Mouse (Mus musculus) E14TG2a.4 (cell line): ENCODE measurements around the gene Pidd1.
"Not testable (repeated sequence)": the region's sequence is repeated elsewhere in the genome, so short reads cannot be mapped to it uniquely, and the experiment has no call there.

ENCODE experiments used
- H3K27me3 ChIP-seq: 2 replicates; pipeline ENCODE4 v1.6.1; 2014; ENCODE audit warnings: low read length, control low read depth; ENCODE audit not compliant: insufficient read depth
- H3K36me3 ChIP-seq: 2 replicates; pipeline ENCODE4 v1.6.1; 2014; ENCODE audit warnings: low read length, control low read depth; ENCODE audit not compliant: insufficient read depth
- H3K4me1 ChIP-seq: replicated peaks from 2 replicates; pipeline ENCODE4 v1.6.1; 2014; ENCODE audit warnings: low read depth, low read length, control low read depth
- H3K4me3 ChIP-seq: replicated peaks from 2 replicates; pipeline ENCODE4 v1.5.1; 2014; ENCODE audit warnings: mild to moderate bottlenecking, low read length
- H3K9me3 ChIP-seq: 2 replicates; pipeline ENCODE4 v1.6.1; 2014; ENCODE audit warnings: low read length, control low read depth
- CTCF ChIP-seq: conservative IDR thresholded peaks from 2 replicates; pipeline ENCODE4 v1.5.1; 2014; ENCODE audit warnings: low read length
- NANOG ChIP-seq: IDR thresholded peaks from 2 replicates; pipeline ENCODE4 v1.6.1; 2014; ENCODE audit warnings: borderline replicate concordance, low read length, mixed read lengths
- POU5F1 ChIP-seq: IDR thresholded peaks from 2 replicates; pipeline ENCODE4 v1.6.1; 2014; ENCODE audit warnings: low read length, borderline replicate concordance

Gene Pidd1

GRCm38 (mm10) chr7:141408833-141409232 lies 35.0 kb downstream of the Pidd1 start:
- peaks cover 5% of the 10 kb centered on the region for H3K9me3 ChIP-seq

GRCm38 (mm10) chr7:141407670-141408069 lies 36.2 kb downstream of the Pidd1 start:
- H3K9me3 ChIP-seq, H3K27me3 ChIP-seq, H3K4me3 ChIP-seq: not testable (repeated sequence)
- peaks cover 58% of the 10 kb centered on the region for H3K36me3 ChIP-seq
- peaks cover 19% of the 10 kb centered on the region for H3K4me1 ChIP-seq

More at GRCm38 (mm10) chr7:141408833-141409232, 35.0 kb downstream of the Pidd1 start:
- peaks cover 27% of the 10 kb centered on the region for H3K4me1 ChIP-seq
- H3K4me3 ChIP-seq = no peak overlapping the region; the same call in 1 of the 2 replicates
- H3K27me3 ChIP-seq = no peaks in the 10 kb centered on the region
- peaks cover 47% of the 10 kb centered on the region for H3K36me3 ChIP-seq
- peak; percentile 70 for TF ChIP-seq CTCF
- TF ChIP-seq POU5F1 = no peak
- TF ChIP-seq NANOG = no peak

DNA sequence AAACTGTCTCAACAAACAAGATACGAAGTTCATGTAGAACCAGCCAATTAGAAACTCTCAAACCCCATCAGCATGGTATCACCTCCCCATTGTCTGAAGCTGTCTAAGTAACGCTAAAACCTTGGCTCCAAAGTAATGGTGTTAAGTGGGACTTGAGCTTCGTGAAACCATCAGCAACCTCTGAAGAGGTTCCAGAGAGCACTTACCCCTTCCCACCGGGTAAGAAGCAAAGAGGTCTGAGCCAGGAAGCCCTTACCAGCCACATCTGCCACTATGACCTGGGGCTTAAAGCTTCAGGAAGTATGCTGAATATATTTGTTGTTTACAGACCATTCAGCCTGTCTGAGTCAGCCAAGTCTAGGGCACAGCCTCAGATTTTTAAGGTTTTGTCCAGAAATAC lies 38.4 kb downstream of the Pidd1 start:
- Histone ChIP-seq H3K27me3 (no peaks in the 10 kb centered on the region), H3K4me1 (peaks cover 29% of the 10 kb centered on the region), H3K36me3 (peaks cover 64% of the 10 kb centered on the region), H3K9me3 (peaks cover 5% of the 10 kb centered on the region), H3K4me3 (no peak overlapping the region)
- TF ChIP-seq NANOG (no peak), POU5F1 (no peak), CTCF (no peak)

DNA sequence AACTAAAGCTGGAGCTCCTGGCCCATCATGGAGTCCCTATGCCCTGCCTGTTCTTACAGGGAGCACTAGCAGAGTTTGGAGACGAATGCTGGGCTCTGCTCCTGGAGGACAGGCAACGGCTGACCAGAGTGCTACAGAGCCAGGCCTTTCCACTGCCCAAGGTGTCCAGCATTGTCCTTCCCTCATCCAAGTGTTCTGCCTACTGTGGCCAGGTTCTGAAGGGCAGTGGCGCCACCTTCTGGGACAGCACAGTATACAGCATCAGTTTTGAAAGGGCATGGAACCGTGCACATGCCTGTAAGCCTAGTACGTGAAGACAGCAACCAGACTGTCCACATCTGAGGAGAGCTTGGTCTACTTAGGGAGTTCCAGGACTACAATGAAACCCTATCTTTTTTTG lies 40.5 kb downstream of the Pidd1 start:
- Histone ChIP-seq H3K36me3 (peaks cover 66% of the 10 kb centered on the region), H3K4me1 (peaks cover 31% of the 10 kb centered on the region), H3K4me3 (no peak overlapping the region), H3K27me3 (no peaks in the 10 kb centered on the region), H3K9me3 (peaks cover 5% of the 10 kb centered on the region)
- peak; percentile 63 for TF ChIP-seq CTCF
- TF ChIP-seq POU5F1 = no peak

DNA sequence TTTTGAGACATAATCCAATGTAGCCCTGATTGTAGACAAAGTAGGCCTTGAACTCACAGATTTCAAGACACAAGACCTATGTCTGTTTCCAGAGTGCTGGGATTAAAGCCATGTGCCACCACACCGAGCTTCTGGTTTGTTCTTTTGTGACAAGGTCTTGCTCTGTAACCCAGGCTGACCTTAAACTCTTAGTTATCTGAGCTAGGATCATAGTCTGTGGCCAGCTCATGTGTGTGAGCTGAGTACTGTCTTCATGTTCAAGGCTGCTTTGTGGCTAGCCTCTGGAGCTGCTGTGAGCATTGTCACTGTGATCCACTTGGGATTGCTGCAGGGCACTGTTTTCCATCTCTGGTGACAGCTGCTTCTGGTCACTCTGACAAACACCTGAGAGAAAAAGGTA lies 48.5 kb downstream of the Pidd1 start:
- TF ChIP-seq CTCF (no peak), POU5F1 (no peak), NANOG (no peak)
- Histone ChIP-seq H3K4me3 (no peak overlapping the region), H3K27me3 (no peaks in the 10 kb centered on the region), H3K9me3 (no peaks in the 10 kb centered on the region), H3K36me3 (peaks cover 54% of the 10 kb centered on the region), H3K4me1 (peaks cover 54% of the 10 kb centered on the region)

DNA sequence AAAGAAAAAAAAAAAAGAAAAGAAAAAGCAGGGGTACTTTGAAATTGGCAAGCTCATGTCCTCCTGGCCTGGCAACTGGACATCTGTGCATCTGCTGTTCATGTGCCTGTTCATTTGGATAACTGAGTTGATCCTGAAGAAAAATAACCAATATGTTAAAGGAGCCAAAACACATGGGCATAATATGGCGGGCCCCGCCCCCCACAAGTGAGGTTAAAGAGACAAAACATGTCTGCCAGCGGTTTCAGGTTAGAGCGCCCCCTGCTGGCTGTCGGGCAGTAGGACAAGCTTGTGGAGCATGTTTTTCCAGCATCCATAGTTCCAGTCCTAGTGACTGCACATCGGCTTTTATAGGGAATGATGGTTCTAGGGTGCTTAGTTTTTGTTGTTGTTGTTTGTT lies 49.1 kb downstream of the Pidd1 start:
- TF ChIP-seq POU5F1 (no peak), NANOG (no peak), CTCF (peak; percentile 97)
- H3K9me3 ChIP-seq = no peaks in the 10 kb centered on the region
- no peak overlapping the region for H3K4me3 ChIP-seq
- peaks cover 48% of the 10 kb centered on the region for H3K36me3 ChIP-seq
- no peaks in the 10 kb centered on the region for H3K27me3 ChIP-seq
- H3K4me1 ChIP-seq = peaks cover 54% of the 10 kb centered on the region

DNA sequence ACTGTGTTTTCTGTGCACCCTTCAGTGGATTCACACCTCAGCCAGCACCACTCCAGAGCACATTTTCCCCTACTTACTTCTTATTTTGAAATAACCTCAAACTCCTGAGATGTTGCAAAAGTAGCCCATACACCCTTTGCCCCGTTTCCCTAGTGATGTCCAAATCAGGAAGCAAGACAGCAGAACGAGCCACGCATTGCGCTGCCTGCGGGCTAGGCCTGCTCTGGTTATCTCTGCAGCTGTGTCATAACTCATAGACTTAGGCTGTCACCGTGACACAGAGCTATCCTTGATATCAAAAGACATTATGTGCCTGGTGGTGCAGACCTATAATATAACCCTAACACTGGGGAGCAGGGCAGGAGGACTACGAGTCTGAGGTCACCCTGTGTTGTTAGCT lies 49.7 kb downstream of the Pidd1 start:
- TF ChIP-seq NANOG = no peak
- no peak for TF ChIP-seq POU5F1
- TF ChIP-seq CTCF = no peak

DNA sequence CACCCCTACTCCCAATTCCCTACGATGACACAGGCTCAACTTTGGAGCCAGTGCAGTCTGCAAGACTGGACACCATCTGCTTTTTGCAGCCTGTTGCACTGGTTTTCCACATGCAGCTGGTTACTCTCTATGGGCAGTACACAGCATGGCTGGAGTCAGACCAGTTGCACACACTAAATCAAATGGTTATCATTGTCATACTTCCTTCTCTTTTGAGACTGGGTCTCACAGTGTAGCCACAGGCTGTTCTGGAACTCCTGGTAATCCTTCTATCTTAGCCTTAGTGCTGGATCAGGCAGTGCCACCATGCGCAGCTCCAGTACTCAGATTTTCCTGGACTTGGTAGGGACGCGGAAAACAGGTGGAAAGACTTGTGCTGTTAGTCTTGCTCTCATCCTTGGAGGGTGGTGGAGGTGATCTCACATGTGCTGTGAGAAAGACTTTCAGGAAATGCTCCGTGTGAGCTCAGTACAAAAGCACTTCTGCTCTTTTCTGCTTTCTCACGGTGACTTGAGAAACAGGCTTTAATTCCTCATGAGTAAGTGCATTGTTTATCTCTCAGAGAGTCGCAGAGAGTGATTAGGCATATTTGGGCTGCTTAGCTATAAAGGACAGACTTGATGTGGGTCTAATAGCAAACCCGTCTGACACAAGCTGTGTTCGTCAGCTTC lies 51.1 kb downstream of the Pidd1 start:
- Histone ChIP-seq H3K4me3 (peak overlapping the region; percentile 92), H3K36me3 (peaks cover 27% of the 10 kb centered on the region), H3K4me1 (peaks cover 54% of the 10 kb centered on the region), H3K27me3 (no peaks in the 10 kb centered on the region), H3K9me3 (no peaks in the 10 kb centered on the region)
- TF ChIP-seq CTCF (no peak), NANOG (no peak), POU5F1 (no peak)

More for the DNA sequence above, 49.7 kb downstream of the Pidd1 start:
- Histone ChIP-seq H3K36me3 (peaks cover 42% of the 10 kb centered on the region), H3K9me3 (no peaks in the 10 kb centered on the region), H3K4me1 (peaks cover 53% of the 10 kb centered on the region), H3K27me3 (no peaks in the 10 kb centered on the region), H3K4me3 (no peak overlapping the region)
